Mouse (Mus musculus): ENCODE results near the gene Rspo4. TPM values are rescaled to one million over a fixed set of nuclear protein-coding genes. Genes with fewer than 3 reads are reported as not detected.

The Rspo4 gene
- polyA plus RNA-seq, 1 experiment from 2014 or later = 0.32 TPM

DNA sequence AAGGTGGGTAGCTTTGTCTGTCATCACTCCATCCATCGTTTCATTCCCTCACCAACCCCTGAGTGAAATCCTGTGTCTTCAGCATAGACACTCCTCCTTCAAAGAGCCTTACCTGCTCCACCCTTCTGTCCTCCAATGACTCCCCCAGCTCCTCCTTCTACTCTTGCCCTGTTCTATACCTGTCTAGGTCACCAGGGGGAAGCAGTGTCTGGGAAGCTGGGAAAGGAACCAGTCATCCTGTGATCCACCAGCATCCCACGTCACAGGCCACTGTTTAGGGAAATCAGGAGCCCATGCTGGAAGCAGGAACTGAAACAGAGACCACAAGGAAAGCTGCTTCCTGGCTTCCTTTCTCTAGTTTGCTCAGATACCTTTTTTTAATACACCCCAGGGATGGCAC lies 37.0 kb downstream of the Rspo4 start:
- no peaks in the 10 kb centered on the region for H3K9me3 ChIP-seq (ENCODE audit: control insufficient read depth, low read length)
- no peak overlapping the region for H3K4me3 ChIP-seq (replicated peaks; ENCODE audit: low read depth, low read length)
- 63% methylated on average over 2 of the region's 2 CpGs for WGBS
- no peak for DNase-seq
- no peak overlapping the region for H3K9ac ChIP-seq (replicated peaks; ENCODE audit: low read length)
- no peak overlapping the region for H3K4me2 ChIP-seq (ENCODE audit: low read length)
- no peaks in the 10 kb centered on the region for H3K27me3 ChIP-seq (ENCODE audit: control insufficient read depth, insufficient read depth, low read length)
- H3K4me1 ChIP-seq (ENCODE audit: control insufficient read depth, insufficient read depth, low read length) = no peaks in the 10 kb centered on the region
- ATAC-seq (ENCODE audit: low FRiP score, low TSS enrichment) = no peak
- H3K27ac ChIP-seq (replicated peaks; ENCODE audit: low read depth, low read length) = no peak overlapping the region
- H3K36me3 ChIP-seq (ENCODE audit: control insufficient read depth, insufficient read depth, low read length) = no peaks in the 10 kb centered on the region

DNA sequence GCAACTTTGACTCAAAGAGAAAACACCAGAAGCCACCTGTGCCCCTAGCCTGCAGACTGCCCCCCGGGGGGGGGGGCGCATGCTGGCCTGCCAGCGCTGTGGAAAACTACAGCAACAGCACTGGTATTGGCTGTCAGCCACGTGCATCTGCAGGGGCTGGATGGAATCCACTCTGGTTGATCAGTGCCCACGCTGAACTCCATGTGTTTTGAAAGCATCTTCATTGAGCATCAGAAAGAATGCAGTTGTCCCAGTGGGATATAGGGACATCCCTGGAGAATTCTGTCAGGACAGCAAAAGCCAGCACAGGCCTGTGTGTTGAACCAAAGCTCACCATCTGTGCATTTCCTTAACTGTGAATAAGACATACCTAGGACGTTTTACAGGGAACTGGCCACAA lies 48.3 kb downstream of the Rspo4 start:
- ATAC-seq (ENCODE audit: low FRiP score, low TSS enrichment) = no peak
- Histone ChIP-seq H3K9me3 (ENCODE audit: control insufficient read depth, low read length) (no peaks in the 10 kb centered on the region), H3K4me1 (ENCODE audit: control insufficient read depth, insufficient read depth, low read length) (0 out of 2 replicates have a peak, but pooled peaks cover 6% of the 10 kb centered on the region), H3K27ac (replicated peaks; ENCODE audit: low read depth, low read length) (no peak overlapping the region), H3K9ac (replicated peaks; ENCODE audit: low read length) (no peak overlapping the region; the same call in 1 of the 2 replicates), H3K27me3 (ENCODE audit: control insufficient read depth, insufficient read depth, low read length) (no peaks in the 10 kb centered on the region), H3K4me2 (ENCODE audit: low read length) (no peak overlapping the region), H3K36me3 (ENCODE audit: control insufficient read depth, insufficient read depth, low read length) (no peaks in the 10 kb centered on the region), H3K4me3 (replicated peaks; ENCODE audit: low read depth, low read length) (no peak overlapping the region)
- WGBS = 61% methylated on average over 6 of the region's 6 CpGs
- DNase-seq = peak; percentile 37

DNA sequence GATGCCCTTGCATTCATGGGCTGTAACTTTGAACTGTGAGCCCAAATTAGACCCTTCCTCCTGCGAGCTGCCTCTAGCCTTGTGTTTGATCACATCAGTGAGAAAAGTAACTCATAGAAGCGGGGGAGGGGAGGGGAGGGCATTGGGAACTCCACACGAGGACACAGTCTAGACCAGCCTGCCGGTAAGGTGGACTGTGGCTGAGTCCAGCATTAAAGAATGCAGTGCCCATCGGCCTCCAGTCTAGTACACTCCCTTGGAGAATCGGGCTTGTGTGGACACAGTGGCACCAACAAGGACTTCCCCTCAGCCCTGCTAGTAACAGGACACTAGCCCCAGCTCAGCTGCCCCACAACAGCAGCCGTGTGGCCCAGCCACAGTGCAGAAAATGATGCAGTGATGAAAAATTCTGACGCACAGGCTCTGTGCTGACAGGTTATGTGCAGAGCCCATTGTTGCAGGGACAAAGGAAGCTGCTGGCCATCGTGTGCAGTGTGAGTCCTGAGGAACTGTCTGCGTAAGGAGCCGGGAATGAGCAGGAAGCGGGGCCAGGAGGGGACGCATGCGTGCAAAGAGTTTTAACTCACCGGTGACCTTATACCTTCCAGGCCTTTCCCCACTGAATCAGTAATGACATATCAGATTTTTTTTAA lies 50.5 kb downstream of the Rspo4 start:
- DNase-seq (peak; percentile 39), ATAC-seq (ENCODE audit: low FRiP score, low TSS enrichment) (no peak; the same call in 1 of the 2 replicates)
- 0 out of 2 replicates have a peak overlapping the region, but pooled peaks have one; percentile 16 for H3K9ac ChIP-seq (replicated peaks; ENCODE audit: low read length)
- H3K4me1 ChIP-seq (ENCODE audit: control insufficient read depth, insufficient read depth, low read length) = 0 out of 2 replicates have a peak, but pooled peaks cover 6% of the 10 kb centered on the region
- no peaks in the 10 kb centered on the region for H3K36me3 ChIP-seq (ENCODE audit: control insufficient read depth, insufficient read depth, low read length)
- H3K4me3 ChIP-seq (replicated peaks; ENCODE audit: low read depth, low read length) = no peak overlapping the region
- 36% methylated on average over 15 of the region's 15 CpGs for WGBS
- H3K9me3 ChIP-seq (ENCODE audit: control insufficient read depth, low read length) = no peaks in the 10 kb centered on the region
- H3K27me3 ChIP-seq (ENCODE audit: control insufficient read depth, insufficient read depth, low read length) = no peaks in the 10 kb centered on the region
- H3K4me2 ChIP-seq (ENCODE audit: low read length) = no peak overlapping the region
- H3K27ac ChIP-seq (replicated peaks; ENCODE audit: low read depth, low read length) = peak overlapping the region; percentile 32; the same call in 1 of the 2 replicates

DNA sequence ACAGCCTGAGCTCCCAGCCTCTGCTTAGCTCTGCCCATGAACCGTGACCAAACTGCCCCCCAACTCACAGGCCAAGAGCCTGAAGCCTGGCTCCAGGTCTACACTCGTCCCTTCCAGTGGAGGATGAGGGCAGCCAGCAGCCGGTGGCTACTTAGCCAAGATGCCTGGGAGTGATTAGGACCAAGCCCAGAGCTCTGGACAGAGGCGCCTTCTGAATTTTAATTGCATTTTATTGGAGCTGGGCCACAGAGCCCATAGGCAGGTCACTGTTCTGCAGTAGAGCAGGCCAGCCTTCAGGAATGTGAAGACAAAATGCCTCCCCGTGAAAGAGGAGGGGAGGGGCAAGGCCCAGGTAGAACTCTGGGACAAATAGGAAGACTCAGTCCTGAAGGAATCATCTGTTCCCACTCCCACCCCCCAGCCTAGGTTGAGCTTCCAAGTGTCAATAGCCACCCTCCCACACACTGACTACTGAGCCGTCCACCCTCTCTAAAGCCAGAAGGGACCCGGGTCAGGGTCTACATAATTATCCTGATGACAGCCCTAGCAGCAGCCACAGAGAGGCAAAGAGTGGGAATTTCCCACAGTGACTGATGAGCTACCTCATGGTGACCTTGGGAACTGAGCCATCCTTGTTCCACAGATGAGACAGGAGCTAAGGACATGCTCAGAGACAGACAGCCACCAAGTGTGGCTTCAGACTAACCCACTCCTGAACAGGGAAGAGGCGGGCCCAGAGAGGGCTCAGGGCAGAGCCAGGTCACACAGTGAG lies 51.7 kb downstream of the Rspo4 start:
- peak; percentile 45 for DNase-seq
- ATAC-seq (ENCODE audit: low FRiP score, low TSS enrichment) = 0 out of 2 replicates have a peak, but pooled peaks have one; percentile 42
- 0 out of 2 replicates have a peak, but pooled peaks cover 6% of the 10 kb centered on the region for H3K4me1 ChIP-seq (ENCODE audit: control insufficient read depth, insufficient read depth, low read length)
- no peak overlapping the region for H3K4me3 ChIP-seq (replicated peaks; ENCODE audit: low read depth, low read length)
- H3K9me3 ChIP-seq (ENCODE audit: control insufficient read depth, low read length) = no peaks in the 10 kb centered on the region
- 64% methylated on average over 8 of the region's 8 CpGs for whole genome bisulfite sequencing
- no peak overlapping the region for H3K9ac ChIP-seq (replicated peaks; ENCODE audit: low read length)
- no peak overlapping the region for H3K27ac ChIP-seq (replicated peaks; ENCODE audit: low read depth, low read length)
- H3K36me3 ChIP-seq (ENCODE audit: control insufficient read depth, insufficient read depth, low read length) = no peaks in the 10 kb centered on the region
- no peak overlapping the region for H3K4me2 ChIP-seq (ENCODE audit: low read length)
- H3K27me3 ChIP-seq (ENCODE audit: control insufficient read depth, insufficient read depth, low read length) = no peaks in the 10 kb centered on the region

DNA sequence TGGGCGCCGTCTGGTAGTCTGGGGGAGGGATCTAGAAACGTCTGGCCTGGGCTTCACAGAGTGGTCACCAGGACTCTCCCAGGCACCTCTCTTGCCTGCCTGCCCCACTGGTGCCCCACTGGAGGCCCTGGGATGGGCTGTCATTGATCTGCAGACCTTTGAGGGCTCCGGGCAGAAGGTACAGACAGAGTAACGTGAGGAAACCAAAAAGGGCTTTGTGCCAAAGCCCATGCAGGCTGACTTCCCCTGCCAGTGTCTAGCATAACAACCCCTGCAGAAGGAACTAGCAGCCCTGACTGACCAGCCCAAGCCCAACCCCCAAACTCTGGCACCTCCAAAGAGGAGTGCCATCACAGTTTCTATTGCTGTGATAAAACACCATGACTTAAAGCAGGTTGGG lies 53.2 kb downstream of the Rspo4 start:
- H3K4me2 ChIP-seq (ENCODE audit: low read length) = no peak overlapping the region
- no peak for ATAC-seq (ENCODE audit: low FRiP score, low TSS enrichment)
- no peak for DNase-seq
- H3K9me3 ChIP-seq (ENCODE audit: control insufficient read depth, low read length) = no peaks in the 10 kb centered on the region
- H3K27ac ChIP-seq (replicated peaks; ENCODE audit: low read depth, low read length) = no peak overlapping the region
- no peak overlapping the region for H3K9ac ChIP-seq (replicated peaks; ENCODE audit: low read length)
- 0 out of 2 replicates have a peak, but pooled peaks cover 6% of the 10 kb centered on the region for H3K4me1 ChIP-seq (ENCODE audit: control insufficient read depth, insufficient read depth, low read length)
- no peaks in the 10 kb centered on the region for H3K36me3 ChIP-seq (ENCODE audit: control insufficient read depth, insufficient read depth, low read length)
- no peak overlapping the region for H3K4me3 ChIP-seq (replicated peaks; ENCODE audit: low read depth, low read length)
- no peaks in the 10 kb centered on the region for H3K27me3 ChIP-seq (ENCODE audit: control insufficient read depth, insufficient read depth, low read length)
- WGBS = 85% methylated on average over 5 of the region's 5 CpGs

DNA sequence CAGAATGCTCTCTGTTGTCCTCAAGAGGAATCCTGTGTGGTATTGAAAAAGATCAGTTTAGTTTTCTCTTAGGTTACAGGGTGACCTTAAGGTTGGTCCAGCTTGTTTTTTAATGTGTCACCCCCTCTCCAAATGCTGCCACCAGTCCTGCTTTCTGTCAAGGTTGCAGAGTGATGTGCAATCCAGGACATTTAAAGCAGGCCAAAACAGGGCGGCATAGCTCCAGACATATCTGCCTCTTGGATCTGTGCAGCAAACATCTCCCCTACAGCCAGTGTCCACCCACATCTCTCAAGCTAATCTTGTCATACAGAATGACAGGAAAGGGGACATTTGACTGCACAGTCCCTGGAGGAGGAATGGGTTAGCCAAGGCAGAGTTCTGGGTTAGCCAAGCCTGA lies 55.4 kb downstream of the Rspo4 start:
- H3K9me3 ChIP-seq (ENCODE audit: control insufficient read depth, low read length) = no peaks in the 10 kb centered on the region
- ATAC-seq (ENCODE audit: low FRiP score, low TSS enrichment) (no peak), DNase-seq (no peak)
- 0 out of 2 replicates have a peak, but pooled peaks cover 5% of the 10 kb centered on the region for H3K4me1 ChIP-seq (ENCODE audit: control insufficient read depth, insufficient read depth, low read length)
- H3K27ac ChIP-seq (replicated peaks; ENCODE audit: low read depth, low read length) = no peak overlapping the region
- 91% methylated on average over 1 of the region's 1 CpGs for WGBS
- no peaks in the 10 kb centered on the region for H3K27me3 ChIP-seq (ENCODE audit: control insufficient read depth, insufficient read depth, low read length)
- no peaks in the 10 kb centered on the region for H3K36me3 ChIP-seq (ENCODE audit: control insufficient read depth, insufficient read depth, low read length)
- no peak overlapping the region for H3K4me3 ChIP-seq (replicated peaks; ENCODE audit: low read depth, low read length)
- H3K9ac ChIP-seq (replicated peaks; ENCODE audit: low read length) = no peak overlapping the region
- no peak overlapping the region for H3K4me2 ChIP-seq (ENCODE audit: low read length)

DNA sequence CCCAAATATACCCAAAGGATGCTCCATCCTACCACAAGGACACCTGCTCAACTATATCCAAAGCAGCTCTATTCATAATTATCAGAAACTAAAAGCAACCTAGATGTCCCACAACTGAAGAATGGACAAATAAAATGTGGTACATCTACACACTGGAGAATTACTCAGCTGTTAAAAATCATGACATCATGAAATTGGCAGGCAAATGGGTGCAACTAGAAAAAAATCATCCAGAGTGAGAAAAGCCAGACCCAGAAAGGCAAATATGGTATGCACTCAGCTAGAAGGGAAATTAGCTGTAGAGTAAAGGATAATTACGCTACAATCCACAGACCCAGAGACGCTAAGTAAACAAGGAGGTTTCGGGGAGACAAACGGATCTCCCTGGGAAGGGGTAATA lies 58.1 kb downstream of the Rspo4 start:
- Histone ChIP-seq H3K4me3 (replicated peaks; ENCODE audit: low read depth, low read length) (no peak overlapping the region), H3K27ac (replicated peaks; ENCODE audit: low read depth, low read length) (no peak overlapping the region), H3K36me3 (ENCODE audit: control insufficient read depth, insufficient read depth, low read length) (no peaks in the 10 kb centered on the region), H3K9me3 (ENCODE audit: control insufficient read depth, low read length) (no peaks in the 10 kb centered on the region), H3K4me1 (ENCODE audit: control insufficient read depth, insufficient read depth, low read length) (no peaks in the 10 kb centered on the region), H3K27me3 (ENCODE audit: control insufficient read depth, insufficient read depth, low read length) (no peaks in the 10 kb centered on the region), H3K4me2 (ENCODE audit: low read length) (no peak overlapping the region), H3K9ac (replicated peaks; ENCODE audit: low read length) (no peak overlapping the region)
- DNase-seq (no peak), ATAC-seq (ENCODE audit: low FRiP score, low TSS enrichment) (no peak)
- 83% methylated on average over 4 of the region's 4 CpGs for WGBS

DNA sequence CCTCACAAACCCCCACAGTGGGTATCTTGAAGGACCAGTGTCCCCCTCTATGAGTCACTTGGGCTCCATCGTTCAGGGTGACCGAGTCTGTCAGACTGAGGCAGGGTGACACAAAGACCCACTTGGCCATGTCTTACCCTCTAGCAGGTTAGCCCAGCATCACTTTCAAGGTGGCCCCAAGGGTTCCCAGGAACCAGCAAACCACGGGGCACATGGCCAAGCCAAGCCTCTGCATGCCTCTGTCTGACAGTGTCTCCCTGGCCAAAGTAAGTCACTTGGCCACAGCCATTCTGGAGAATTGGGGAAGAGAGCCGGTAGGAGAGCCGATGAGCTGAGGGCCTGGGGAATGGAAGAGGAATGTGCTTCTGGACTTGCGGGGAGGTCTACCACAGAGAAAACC lies 60.5 kb downstream of the Rspo4 start:
- no peak for DNase-seq
- Histone ChIP-seq H3K4me1 (ENCODE audit: control insufficient read depth, insufficient read depth, low read length) (no peaks in the 10 kb centered on the region), H3K9ac (replicated peaks; ENCODE audit: low read length) (no peak overlapping the region), H3K4me3 (replicated peaks; ENCODE audit: low read depth, low read length) (no peak overlapping the region), H3K36me3 (ENCODE audit: control insufficient read depth, insufficient read depth, low read length) (no peaks in the 10 kb centered on the region), H3K4me2 (ENCODE audit: low read length) (no peak overlapping the region), H3K27ac (replicated peaks; ENCODE audit: low read depth, low read length) (no peak overlapping the region), H3K9me3 (ENCODE audit: control insufficient read depth, low read length) (no peaks in the 10 kb centered on the region), H3K27me3 (ENCODE audit: control insufficient read depth, insufficient read depth, low read length) (no peaks in the 10 kb centered on the region)
- no peak for ATAC-seq (ENCODE audit: low FRiP score, low TSS enrichment)
- 89% methylated on average over 6 of the region's 6 CpGs for WGBS
